Mouse (Mus musculus) kidney, embryonic 16.5 days (tissue): ENCODE data around the gene Arfgef2. TPM values are rescaled to one million over a fixed set of nuclear protein-coding genes. Genes with fewer than 3 reads are reported as not detected.

Experiments
- ATAC-seq: fragments of 200-750 bp; cut with Nextera tagmentation; 2 replicates; pipeline ENCODE4 v1.8.0; 2017; ENCODE audit warnings: moderate TSS enrichment; ENCODE audit not compliant: low FRiP score, low TSS enrichment
- H3K27ac ChIP-seq: fragments of 300-500 bp; sonication (generic); 2 replicates; pipeline ENCODE4 v1.5.1; 2014; ENCODE audit warnings: low read length
- H3K27me3 ChIP-seq: fragments of 300-500 bp; sonication (generic); 2 replicates; pipeline ENCODE4 v1.6.1; 2014; ENCODE audit warnings: low read length, control low read depth, mixed read lengths; ENCODE audit not compliant: insufficient read depth
- H3K36me3 ChIP-seq: fragments of 300-500 bp; sonication (generic); 2 replicates; pipeline ENCODE4 v1.6.1; 2014; ENCODE audit warnings: low read length, control low read depth, mixed read lengths; ENCODE audit not compliant: insufficient read depth
- H3K4me1 ChIP-seq: fragments of 300-500 bp; sonication (generic); 2 replicates; pipeline ENCODE4 v1.6.1; 2014; ENCODE audit warnings: low read length, control low read depth, mixed read lengths; ENCODE audit not compliant: insufficient read depth
- H3K4me2 ChIP-seq: fragments of 300-500 bp; sonication (generic); replicated peaks from 2 replicates; pipeline ENCODE4 v1.6.1; 2014; ENCODE audit warnings: low read depth, low read length
- H3K4me3 ChIP-seq: fragments of 300-500 bp; sonication (generic); 2 replicates; pipeline ENCODE4 v1.5.1; 2014; ENCODE audit warnings: mild to moderate bottlenecking, low read length
- H3K9ac ChIP-seq: fragments of 300-500 bp; sonication (generic); replicated peaks from 2 replicates; pipeline ENCODE4 v1.6.1; 2014; ENCODE audit warnings: low read length
- H3K9me3 ChIP-seq: fragments of 300-500 bp; sonication (generic); 2 replicates; pipeline ENCODE4 v1.6.1; 2016; ENCODE audit warnings: low read length, control low read depth
- WGBS: fragments of 180-500 bp; shearing (Covaris S2); extraction: QIAGEN DNeasy Blood & Tissue Kit; methylation state at CpG from one replicate; pipeline ENCODE4 v1.1.7; 2014; 5-methylcytosine and 5-hydroxymethylcytosine counted together
- polyA plus RNA-seq: library from polyadenylated mRNA; unstranded; fragments of >200 nt; fragmentation: Nextera tagmentation; extraction: Ambion mirVana; gene quantifications from 2 replicates; pipeline ENCODE4 v1.2.1, GENCODE M21; 2015

Gene Arfgef2
- polyA plus RNA-seq, 1 experiment from 2014 or later = 4.6 TPM

- no peak overlapping the region for H3K27ac ChIP-seq
- no peak overlapping the region for H3K4me3 ChIP-seq
- no peaks in the 10 kb centered on the region for H3K27me3 ChIP-seq
- H3K4me1 ChIP-seq = no peaks in the 10 kb centered on the region
- peaks cover 7% of the 10 kb centered on the region; the same call in 1 of the 2 replicates for H3K36me3 ChIP-seq
- no peak overlapping the region for H3K4me2 ChIP-seq
- 87% methylated on average over 4 of the region's 4 CpGs for WGBS
- ATAC-seq = no peak
- H3K9me3 ChIP-seq = no peaks in the 10 kb centered on the region
- H3K9ac ChIP-seq = no peak overlapping the region
Measured at GRCm38 (mm10) chr2:166841813-166842212, 36.4 kb downstream of the Arfgef2 start.

- Histone ChIP-seq H3K4me2 (no peak overlapping the region), H3K9ac (no peak overlapping the region), H3K4me1 (no peaks in the 10 kb centered on the region), H3K27me3 (no peaks in the 10 kb centered on the region), H3K36me3 (peaks cover 38% of the 10 kb centered on the region), H3K9me3 (no peaks in the 10 kb centered on the region), H3K27ac (no peak overlapping the region), H3K4me3 (no peak overlapping the region)
- 80% methylated on average over 11 of the region's 11 CpGs for WGBS
- ATAC-seq = no peak
Measured at GRCm38 (mm10) chr2:166850691-166851090, 45.3 kb downstream of the Arfgef2 start.

- no peak overlapping the region for H3K4me2 ChIP-seq
- H3K27ac ChIP-seq = no peak overlapping the region
- no peak overlapping the region for H3K9ac ChIP-seq
- H3K36me3 ChIP-seq = peaks cover 41% of the 10 kb centered on the region
- no peaks in the 10 kb centered on the region for H3K4me1 ChIP-seq
- whole genome bisulfite sequencing = 96% methylated on average over 7 of the region's 7 CpGs
- H3K4me3 ChIP-seq = no peak overlapping the region
- H3K27me3 ChIP-seq = no peaks in the 10 kb centered on the region
- ATAC-seq = no peak
- H3K9me3 ChIP-seq = no peaks in the 10 kb centered on the region
Measured at GRCm38 (mm10) chr2:166852270-166852669, 46.9 kb downstream of the Arfgef2 start.

GRCm38 (mm10) chr2:166855771-166856170, 50.4 kb downstream of the Arfgef2 start:
- ATAC-seq = no peak
- Histone ChIP-seq H3K4me3 (no peak overlapping the region), H3K9ac (no peak overlapping the region), H3K27ac (no peak overlapping the region), H3K9me3 (no peaks in the 10 kb centered on the region), H3K27me3 (no peaks in the 10 kb centered on the region), H3K4me1 (no peaks in the 10 kb centered on the region), H3K36me3 (peaks cover 36% of the 10 kb centered on the region), H3K4me2 (no peak overlapping the region)
- 94% methylated on average over 8 of the region's 8 CpGs for WGBS

- Histone ChIP-seq H3K9ac (no peak overlapping the region), H3K36me3 (peaks cover 36% of the 10 kb centered on the region), H3K4me2 (no peak overlapping the region), H3K27ac (no peak overlapping the region), H3K9me3 (no peaks in the 10 kb centered on the region), H3K4me3 (no peak overlapping the region), H3K4me1 (no peaks in the 10 kb centered on the region), H3K27me3 (no peaks in the 10 kb centered on the region)
- no peak for ATAC-seq
- 91% methylated on average over 6 of the region's 6 CpGs for WGBS
Measured at GRCm38 (mm10) chr2:166856366-166856765, 51.0 kb downstream of the Arfgef2 start.

GRCm38 (mm10) chr2:166857118-166857517, 51.7 kb downstream of the Arfgef2 start:
- Histone ChIP-seq H3K4me1 (no peaks in the 10 kb centered on the region), H3K27me3 (no peaks in the 10 kb centered on the region), H3K4me2 (no peak overlapping the region), H3K4me3 (no peak overlapping the region), H3K9me3 (no peaks in the 10 kb centered on the region), H3K27ac (no peak overlapping the region), H3K9ac (no peak overlapping the region), H3K36me3 (peaks cover 37% of the 10 kb centered on the region)
- WGBS = 99% methylated on average over 2 of the region's 2 CpGs
- no peak for ATAC-seq

DNA sequence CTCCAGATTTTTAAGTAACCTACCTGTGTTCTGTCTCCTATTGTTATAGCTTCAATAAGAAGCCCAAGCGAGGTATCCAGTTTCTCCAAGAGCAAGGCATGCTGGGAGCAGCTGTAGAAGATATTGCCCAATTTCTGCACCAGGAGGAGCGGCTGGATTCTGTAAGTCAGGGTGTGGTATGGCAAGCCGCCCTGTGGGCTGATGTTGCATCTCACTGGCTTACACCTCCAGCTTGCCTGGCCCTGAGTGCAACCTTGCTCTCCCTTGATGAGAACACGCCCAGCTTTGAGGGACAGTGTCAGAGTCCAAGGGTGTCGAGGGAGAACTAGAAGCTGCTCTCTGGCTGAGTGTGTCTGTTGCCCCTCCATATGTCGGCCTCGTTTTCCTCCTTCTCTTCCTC, 53.8 kb downstream of the Arfgef2 start:
- no peak overlapping the region for H3K27ac ChIP-seq
- H3K9me3 ChIP-seq = no peaks in the 10 kb centered on the region
- ATAC-seq = no peak
- no peak overlapping the region for H3K4me3 ChIP-seq
- H3K36me3 ChIP-seq = peaks cover 35% of the 10 kb centered on the region
- WGBS = 83% methylated on average over 7 of the region's 7 CpGs
- no peaks in the 10 kb centered on the region for H3K4me1 ChIP-seq
- H3K27me3 ChIP-seq = no peaks in the 10 kb centered on the region
- H3K9ac ChIP-seq = no peak overlapping the region
- H3K4me2 ChIP-seq = no peak overlapping the region

- no peaks in the 10 kb centered on the region for H3K27me3 ChIP-seq
- no peaks in the 10 kb centered on the region for H3K9me3 ChIP-seq
- ATAC-seq = no peak
- no peaks in the 10 kb centered on the region for H3K4me1 ChIP-seq
- no peak overlapping the region for H3K4me3 ChIP-seq
- H3K9ac ChIP-seq = no peak overlapping the region
- H3K36me3 ChIP-seq = peaks cover 42% of the 10 kb centered on the region
- WGBS = 88% methylated on average over 3 of the region's 3 CpGs
- H3K27ac ChIP-seq = no peak overlapping the region
- H3K4me2 ChIP-seq = no peak overlapping the region
Measured at GRCm38 (mm10) chr2:166862505-166862904, 57.1 kb downstream of the Arfgef2 start.

GRCm38 (mm10) chr2:166865476-166865875, 60.1 kb downstream of the Arfgef2 start:
- no peak for ATAC-seq
- peaks cover 3% of the 10 kb centered on the region; the same call in 1 of the 2 replicates for H3K4me1 ChIP-seq
- no peaks in the 10 kb centered on the region for H3K9me3 ChIP-seq
- no peak overlapping the region for H3K4me3 ChIP-seq
- no peak overlapping the region for H3K4me2 ChIP-seq
- H3K27me3 ChIP-seq = no peaks in the 10 kb centered on the region
- H3K27ac ChIP-seq = no peak overlapping the region
- H3K36me3 ChIP-seq = peaks cover 48% of the 10 kb centered on the region
- 80% methylated on average over 10 of the region's 10 CpGs for WGBS
- H3K9ac ChIP-seq = no peak overlapping the region

DNA sequence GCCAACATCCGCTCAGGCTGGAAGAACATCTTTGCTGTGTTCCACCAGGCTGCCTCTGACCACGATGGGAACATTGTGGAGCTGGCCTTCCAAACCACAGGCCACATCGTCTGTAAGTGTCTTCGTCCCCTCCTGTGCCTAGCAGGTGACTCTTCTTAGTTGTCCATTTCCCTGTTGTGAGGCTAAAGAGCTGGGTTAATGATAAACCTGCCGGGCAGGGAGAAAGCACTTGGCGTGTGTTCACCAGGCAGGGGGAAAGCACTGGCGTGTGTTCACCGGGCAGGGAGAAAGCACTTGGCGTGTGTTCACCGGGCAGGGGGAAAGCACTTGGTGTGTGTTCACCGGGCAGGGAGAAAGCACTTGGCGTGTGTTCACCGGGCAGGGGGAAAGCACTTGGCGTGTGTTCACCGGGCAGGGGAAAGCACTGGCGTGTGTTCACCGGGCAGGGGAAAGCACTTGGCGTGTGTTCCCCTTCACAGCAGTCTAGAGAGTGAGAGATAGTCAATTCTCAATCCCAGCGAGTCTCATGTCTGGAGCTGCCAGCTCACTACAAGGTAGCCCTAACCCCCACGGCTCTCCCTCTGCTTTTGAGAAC, 65.0 kb downstream of the Arfgef2 start:
- peak; percentile 61 for ATAC-seq
- 74% methylated on average over 20 of the region's 20 CpGs for WGBS
- H3K9ac ChIP-seq = no peak overlapping the region
- H3K27me3 ChIP-seq = no peaks in the 10 kb centered on the region
- H3K4me2 ChIP-seq = no peak overlapping the region
- no peak overlapping the region for H3K4me3 ChIP-seq
- peaks cover 3% of the 10 kb centered on the region; the same call in 1 of the 2 replicates for H3K4me1 ChIP-seq
- peaks cover 48% of the 10 kb centered on the region for H3K36me3 ChIP-seq
- no peaks in the 10 kb centered on the region for H3K9me3 ChIP-seq
- no peak overlapping the region for H3K27ac ChIP-seq
